Mouse (Mus musculus): ENCODE measurements around the gene Ccdc6.
A peak's percentile ranks its signal among the peaks of the same experiment; 100 is the strongest.

- TF ChIP-seq CTCF (IDR thresholded peaks at IDR 0.05; ENCODE audit: low read depth, low read length) (peak; percentile 82), POLR2A (IDR thresholded peaks at IDR 0.05; ENCODE audit: extremely low read depth, insufficient read depth, low read length) (no peak)
Measured at GRCm38 (mm10) chr10:70173314-70173713, 76.4 kb downstream of the Ccdc6 start.
